Mouse (Mus musculus) adrenal gland, adult 2 months (tissue): ENCODE results near the gene Rsph14. TPM values are rescaled to one million over a fixed set of nuclear protein-coding genes. Genes with fewer than 3 reads are reported as not detected.

Source experiments
- DNase-seq: peaks from one replicate; pipeline ENCODE4 v3.0.0; 2021
- long read RNA-seq: library from polyadenylated mRNA; stranded (forward); transcript quantifications from one replicate; pipeline ENCODE4 v2.0.0, GENCODE M21; 2021
- polyA plus RNA-seq: library from polyadenylated mRNA; depleted of rRNA; stranded (reverse); fragments of >200 nt; gene quantifications from 2 replicates; pipeline ENCODE4 v1.2.3, GENCODE M21; 2012; rRNA removed
- total RNA-seq, 2 experiments: library from RNA; stranded (reverse); gene quantifications; 2 replicates each; pipeline ENCODE4 v1.2.3; 2021

Gene Rsph14
- total RNA-seq (1 to 10 TPM in 1 of 2 experiments, not detected in 1; 1.8 TPM), polyA plus RNA-seq (0.54 TPM in 1 of 2 replicates, not detected in the other)
- long read RNA-seq, result 0 reads

- peak; percentile 94 for DNase-seq
Measured at GRCm38 (mm10) chr10:75032395-75032794, at the start of gene Rsph14. Rsph14 (minus strand) TSS chr10:75032586.

- DNase-seq, result no peak
Measured at GRCm38 (mm10) chr10:75078174-75079128, 46.1 kb upstream of the Rsph14 start.

DNA sequence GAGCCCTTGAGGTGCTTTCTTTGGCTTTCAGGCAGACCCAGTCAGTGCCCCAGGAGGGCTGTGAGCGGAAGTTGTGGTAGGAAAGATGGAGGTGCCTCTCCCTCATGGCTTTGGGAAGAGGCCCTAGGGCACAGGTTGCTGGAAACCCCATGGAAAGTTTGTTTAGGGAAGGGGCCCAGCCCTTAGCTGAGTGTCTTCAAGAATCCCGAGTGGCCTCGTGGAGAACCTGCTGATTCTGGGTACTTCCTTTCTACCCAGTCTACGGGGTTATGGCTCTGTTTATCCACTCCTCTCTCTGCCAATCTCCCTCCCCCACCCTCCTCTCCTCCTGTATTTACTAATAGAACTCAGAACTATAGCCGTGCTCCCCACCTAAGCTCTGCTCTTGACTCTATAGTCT, 43.3 kb upstream of the Rsph14 start:
- DNase-seq, result no peak

GRCm38 (mm10) chr10:75070281-75070976, 38.0 kb upstream of the Rsph14 start:
- peak; percentile 51 for DNase-seq

- no peak for DNase-seq
Measured at GRCm38 (mm10) chr10:75068624-75069328, 36.4 kb upstream of the Rsph14 start.

DNA sequence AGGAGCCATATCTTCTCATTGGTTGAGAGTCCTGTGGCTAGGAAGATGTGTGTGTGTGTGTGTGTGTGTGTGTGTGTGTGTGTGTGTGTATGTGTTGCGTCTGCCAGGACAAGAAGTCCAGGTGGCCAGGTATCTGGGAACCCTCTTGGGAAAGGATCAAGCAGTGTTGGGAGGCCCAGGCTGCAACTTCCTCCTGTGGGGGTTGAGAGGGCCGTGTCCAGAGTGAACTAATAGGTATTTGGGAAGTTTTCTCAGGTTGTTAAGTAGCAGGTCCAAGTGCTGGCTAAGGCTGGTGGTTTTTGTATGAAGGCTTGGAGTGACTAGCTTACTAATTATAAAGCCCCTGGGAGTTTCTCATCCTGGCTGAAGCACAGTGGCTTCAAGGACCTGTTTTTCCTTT, 35.7 kb upstream of the Rsph14 start:
- DNase-seq, result no peak

GRCm38 (mm10) chr10:75067446-75067845, 35.1 kb upstream of the Rsph14 start:
- DNase-seq, result no peak

GRCm38 (mm10) chr10:75065691-75066090, 33.3 kb upstream of the Rsph14 start:
- DNase-seq, result no peak

- peak; percentile 66 for DNase-seq
Measured at GRCm38 (mm10) chr10:75063301-75063965, 31.0 kb upstream of the Rsph14 start.

GRCm38 (mm10) chr10:75062621-75063020, 30.2 kb upstream of the Rsph14 start:
- no peak for DNase-seq

DNA sequence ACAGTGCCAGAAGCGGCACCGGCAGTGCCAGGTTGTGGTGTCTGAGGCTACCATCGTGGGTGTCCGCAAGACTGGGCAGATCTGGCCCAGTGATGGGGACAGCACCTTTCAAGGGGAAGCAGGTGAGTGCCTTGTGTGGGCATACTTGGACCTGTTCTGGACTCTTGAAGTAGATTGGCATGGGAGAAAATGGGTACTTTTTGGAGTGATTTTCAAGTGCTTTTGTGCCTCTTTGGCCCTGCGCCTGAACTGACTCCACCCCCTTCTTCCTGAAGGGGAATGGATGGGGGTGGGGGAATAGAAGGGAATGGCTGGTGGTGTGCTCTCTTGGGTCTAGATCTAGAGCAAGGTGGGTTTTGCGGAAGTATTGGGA, 29.8 kb upstream of the Rsph14 start:
- DNase-seq, result no peak

DNA sequence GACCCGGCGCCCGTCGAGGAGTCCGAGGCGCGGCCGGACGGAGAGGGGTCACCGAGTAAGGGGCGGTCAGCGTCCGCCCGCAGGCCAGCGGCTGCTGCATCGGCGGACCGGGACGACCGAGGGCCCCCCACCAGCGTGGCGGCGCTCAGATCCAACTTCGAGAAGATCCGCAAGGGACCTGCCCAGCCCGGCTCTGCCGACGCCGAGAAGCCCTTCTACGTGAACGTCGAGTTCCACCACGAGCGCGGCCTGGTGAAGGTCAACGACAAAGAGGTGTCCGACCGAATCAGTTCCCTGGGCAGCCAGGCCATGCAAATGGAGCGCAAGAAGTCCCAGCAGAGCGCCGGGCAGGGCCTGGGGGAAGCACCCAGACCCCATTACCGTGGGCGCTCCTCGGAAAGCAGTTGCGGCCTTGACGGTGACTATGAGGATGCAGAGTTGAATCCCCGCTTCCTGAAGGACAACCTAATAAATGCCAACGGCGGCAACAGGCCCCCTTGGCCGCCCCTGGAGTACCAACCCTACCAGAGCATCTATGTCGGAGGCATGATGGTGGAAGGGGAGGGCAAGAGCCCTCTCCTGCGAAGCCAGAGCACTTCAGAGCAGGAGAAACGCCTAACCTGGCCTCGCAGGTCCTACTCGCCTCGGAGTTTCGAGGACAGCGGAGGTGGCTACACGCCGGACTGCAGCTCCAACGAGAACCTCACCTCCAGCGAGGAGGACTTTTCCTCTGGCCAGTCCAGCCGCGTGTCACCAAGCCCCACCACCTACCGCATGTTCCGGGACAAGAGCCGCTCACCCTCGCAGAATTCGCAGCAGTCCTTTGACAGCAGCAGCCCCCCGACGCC, 29.2 kb upstream of the Rsph14 start:
- peak; percentile 56 for DNase-seq

DNA sequence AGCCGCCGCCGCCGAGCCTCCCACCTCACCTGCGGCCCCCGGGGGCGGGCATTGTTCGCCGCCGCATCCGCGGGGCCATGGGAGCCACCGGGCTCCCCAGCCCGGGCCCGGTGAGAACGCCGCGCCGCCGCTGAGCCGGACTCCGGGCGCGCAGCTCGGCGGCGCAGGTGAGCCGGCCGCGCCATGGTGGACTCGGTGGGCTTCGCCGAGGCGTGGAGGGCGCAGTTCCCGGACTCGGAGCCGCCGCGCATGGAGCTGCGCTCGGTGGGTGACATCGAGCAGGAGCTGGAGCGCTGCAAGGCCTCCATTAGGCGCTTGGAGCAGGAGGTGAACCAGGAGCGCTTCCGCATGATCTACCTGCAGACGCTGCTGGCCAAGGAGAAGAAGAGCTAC, 28.5 kb upstream of the Rsph14 start:
- peak; percentile 49 for DNase-seq

- DNase-seq, result peak; percentile 92
Measured at GRCm38 (mm10) chr10:75060217-75060842, 27.9 kb upstream of the Rsph14 start, which contains the start of gene Bcr. Bcr (plus strand) TSS chr10:75060592.

DNA sequence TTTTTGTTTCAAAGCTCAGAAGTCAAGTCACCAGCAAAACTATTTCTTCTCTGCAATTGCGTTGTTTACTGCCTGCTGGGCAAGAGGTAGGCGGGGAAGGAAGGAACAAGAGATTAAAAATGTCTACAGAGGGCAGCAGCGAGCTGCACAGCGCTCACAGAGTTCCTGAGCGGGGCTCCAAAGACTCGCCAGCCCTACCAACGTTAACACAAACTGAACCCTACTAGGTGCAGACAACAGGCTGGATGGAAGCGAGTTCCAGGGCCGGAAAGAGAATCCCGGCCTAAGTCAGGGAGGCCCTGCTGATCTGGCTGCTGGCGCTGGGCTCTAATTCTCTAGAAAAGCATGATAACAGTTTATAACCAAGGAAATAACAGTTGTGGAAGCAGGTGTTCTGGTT, 27.0 kb upstream of the Rsph14 start:
- peak; percentile 85 for DNase-seq

GRCm38 (mm10) chr10:75058761-75059395, 26.5 kb upstream of the Rsph14 start:
- DNase-seq, result no peak

GRCm38 (mm10) chr10:75058336-75058735, 25.9 kb upstream of the Rsph14 start:
- DNase-seq, result no peak

DNA sequence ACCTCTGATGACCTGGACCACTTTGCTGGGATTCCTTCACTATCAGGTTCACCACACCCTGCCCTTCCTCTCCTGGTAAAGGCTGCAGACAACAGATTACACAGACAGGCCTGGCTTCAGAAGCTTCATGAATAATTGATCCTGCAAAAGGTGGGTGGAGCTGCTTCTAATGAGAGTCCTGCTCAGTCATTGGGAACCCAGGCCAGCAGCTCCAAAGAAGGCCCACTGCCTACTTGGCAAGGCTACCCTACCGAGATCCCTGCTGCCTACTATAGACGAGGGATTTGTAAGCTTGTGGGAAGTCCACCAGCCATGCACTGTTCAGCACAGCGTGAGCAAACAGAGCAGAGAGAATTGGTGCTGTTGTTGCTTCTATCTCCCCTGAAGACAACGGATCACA, 23.9 kb upstream of the Rsph14 start:
- DNase-seq, result no peak

- DNase-seq, result no peak
Measured at GRCm38 (mm10) chr10:75055672-75056071, 23.3 kb upstream of the Rsph14 start.

GRCm38 (mm10) chr10:75054125-75054524, 21.7 kb upstream of the Rsph14 start:
- DNase-seq, result peak; percentile 82
